Mouse (Mus musculus) spleen, adult 18-20 months (tissue): ENCODE results near the gene Rnf123.
"Not testable (repeated sequence)": the region's sequence is repeated elsewhere in the genome, so short reads cannot be mapped to it uniquely, and the experiment has no call there.

ENCODE experiments used
- DNase-seq, 2 experiments: peaks; one replicate each; pipeline ENCODE4 v3.0.0; 2022; ENCODE audit warnings: mixed read lengths in 2 of 2

The Rnf123 gene

GRCm38 (mm10) chr9:108026584-108026983, 56.6 kb downstream of the Rnf123 start:
- DNase-seq = no peak

DNA sequence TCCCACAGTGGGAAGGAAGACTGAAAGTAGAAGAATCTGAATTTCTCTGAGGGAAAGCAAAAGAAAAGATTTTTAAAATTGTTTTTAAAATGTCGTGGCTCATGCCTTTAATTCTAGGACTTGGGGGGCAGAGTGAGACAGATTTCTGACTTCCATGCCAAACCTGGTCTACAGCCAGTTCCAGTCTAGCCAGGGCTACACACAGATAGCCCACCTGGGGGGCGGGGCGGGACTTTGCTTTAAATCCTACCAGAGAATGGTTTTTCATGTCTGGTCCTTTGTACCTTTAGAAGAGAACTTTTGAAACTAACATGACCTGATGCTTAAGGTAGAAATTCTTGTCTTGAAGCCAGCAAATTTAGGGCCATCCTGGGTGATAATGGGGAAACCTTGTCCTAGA, 59.9 kb downstream of the Rnf123 start:
- DNase-seq = no peak

DNA sequence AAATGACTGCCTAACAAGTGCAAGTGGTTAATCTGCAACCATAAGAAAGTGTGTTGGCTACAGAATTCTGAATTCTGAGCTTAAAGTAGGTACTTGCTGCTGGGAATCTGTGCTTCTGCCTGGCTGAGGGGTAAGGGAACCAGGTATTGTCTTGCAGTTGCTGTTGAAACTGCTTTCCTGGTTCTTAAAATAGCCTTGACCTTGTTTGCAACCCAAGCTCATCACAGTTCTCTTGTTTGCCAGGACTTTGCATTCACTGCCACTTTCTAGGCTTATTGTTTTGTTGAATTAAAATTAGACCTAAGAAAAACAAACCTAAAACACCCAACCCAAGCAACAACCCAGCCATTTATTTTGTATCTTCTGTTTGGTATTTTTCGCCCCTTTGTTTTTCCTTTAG, 62.4 kb downstream of the Rnf123 start:
- DNase-seq = no peak

DNA sequence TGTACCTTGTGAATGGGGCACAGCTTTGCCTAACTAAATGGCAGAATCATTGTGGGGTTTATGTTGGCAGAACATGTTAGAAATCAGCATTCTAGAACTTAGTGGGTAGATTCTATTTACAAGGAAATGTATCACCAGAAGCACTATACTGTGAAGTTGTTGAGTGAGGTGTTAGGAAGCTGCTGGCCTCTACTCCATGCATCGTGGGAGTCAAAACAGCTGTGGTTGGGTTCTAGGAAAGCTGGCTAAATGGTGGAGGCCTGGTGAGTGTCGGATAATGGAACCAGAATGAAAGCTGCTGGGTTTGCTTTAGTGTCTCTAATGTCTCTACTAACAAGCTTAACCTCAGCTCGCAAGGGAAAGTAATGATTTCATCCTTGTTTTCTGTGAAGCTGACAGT, 66.0 kb downstream of the Rnf123 start:
- no peak for DNase-seq

DNA sequence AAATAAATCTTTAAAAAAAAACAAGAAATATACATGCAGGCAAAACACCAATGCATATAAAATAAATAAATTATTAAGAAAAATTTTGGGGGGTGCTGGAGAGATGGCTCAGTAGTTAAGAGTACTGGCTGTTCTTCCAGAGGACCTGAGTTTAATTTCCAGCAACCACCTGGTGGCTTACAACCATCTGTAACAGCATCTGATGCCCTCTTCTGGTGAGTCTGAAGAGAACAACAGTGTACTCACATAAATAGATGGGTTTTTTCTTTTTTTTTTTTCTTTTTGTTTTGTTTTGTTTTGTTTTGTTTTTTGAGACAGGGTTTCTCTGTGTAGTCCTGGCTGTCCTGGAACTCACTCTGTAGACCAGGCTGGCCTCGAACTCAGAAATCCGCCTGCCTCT, 69.6 kb downstream of the Rnf123 start:
- DNase-seq = not testable (repeated sequence)

- no peak for DNase-seq
Measured at GRCm38 (mm10) chr9:108010385-108010784, 72.8 kb downstream of the Rnf123 start.

- no peak for DNase-seq
Measured at GRCm38 (mm10) chr9:108008041-108008440, 75.1 kb downstream of the Rnf123 start.

GRCm38 (mm10) chr9:108003531-108003890, 79.6 kb downstream of the Rnf123 start:
- DNase-seq = peak in 1 of 2 experiments; percentile 16

GRCm38 (mm10) chr9:108002778-108003530, 80.2 kb downstream of the Rnf123 start:
- no peak for DNase-seq

DNA sequence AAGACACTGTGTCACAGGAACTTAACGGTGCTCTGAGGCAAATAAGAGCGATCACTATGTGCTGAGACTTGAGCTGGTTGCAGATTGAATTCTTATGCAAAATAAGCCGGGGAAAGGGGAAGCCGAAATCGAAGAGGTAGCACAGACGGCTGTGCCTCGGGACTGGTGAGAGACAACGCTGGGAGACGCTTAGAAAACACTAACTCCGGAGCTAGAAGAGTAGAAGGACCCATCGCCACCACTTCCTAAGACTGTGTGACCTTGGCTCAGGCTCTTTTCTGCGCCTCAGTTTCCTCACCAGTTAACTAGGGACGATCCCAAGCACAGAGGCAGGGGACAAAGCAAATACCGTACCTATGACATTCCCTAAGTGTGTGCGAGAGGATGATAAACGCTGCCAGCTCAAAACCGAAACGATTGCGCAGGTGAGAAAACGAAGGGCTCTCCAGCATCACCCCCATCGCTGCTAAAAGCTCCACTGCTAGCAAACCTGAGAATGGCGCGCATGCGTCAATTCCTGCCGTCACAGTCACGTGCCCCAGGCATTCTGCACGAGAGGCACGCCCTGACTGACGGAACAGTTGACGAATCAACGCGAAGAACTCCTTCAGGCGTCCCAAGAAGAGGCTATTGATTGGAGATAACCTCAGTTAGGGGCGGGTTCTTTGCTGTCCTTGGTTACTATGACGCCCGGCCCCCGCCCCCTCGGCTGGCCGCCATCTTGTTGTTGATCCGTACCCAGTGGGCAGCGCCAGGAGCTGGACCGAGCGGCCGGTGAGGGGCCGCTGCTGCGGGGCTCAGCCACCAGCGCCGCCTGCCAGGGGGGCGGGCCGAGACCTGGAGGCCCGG, 81.0 kb downstream of the Rnf123 start, which contains the start of gene Ip6k1:
Ip6k1 (plus strand) TSS at position 580 of the 849 bp plus-strand sequence.
- peak; percentile 99 for DNase-seq
